Mouse (Mus musculus): ENCODE results near the gene Tldc1.

GRCm38 (mm10) chr8:119810953-119811499, 32.8 kb upstream of the Tldc1 start:
- TF ChIP-seq CTCF (IDR thresholded peaks at IDR 0.05; ENCODE audit: insufficient read depth, low read length) = no peak
- no peak for TF ChIP-seq POLR2A (IDR thresholded peaks at IDR 0.05; ENCODE audit: borderline replicate concordance, extremely low read depth, low read depth, low read length)

Measured in lung, adult 2 months (tissue).